Mouse (Mus musculus) intestine, embryonic 16.5 days (tissue): ENCODE results near the gene Rasgrp4. TPM values are rescaled to one million over a fixed set of nuclear protein-coding genes. Genes with fewer than 3 reads are reported as not detected.

Source experiments
- ATAC-seq: fragments of 200-750 bp; cut with Nextera tagmentation; 2 replicates; pipeline ENCODE4 v1.8.0; 2017; ENCODE audit warnings: moderate TSS enrichment, moderate library complexity
- H3K27ac ChIP-seq: fragments of 300-500 bp; sonication (generic); 2 replicates; pipeline ENCODE4 v1.5.1; 2014; ENCODE audit warnings: mild to moderate bottlenecking, low read length
- H3K27me3 ChIP-seq: fragments of 300-500 bp; sonication (generic); replicated peaks from 2 replicates; pipeline ENCODE4 v1.6.1; 2014; ENCODE audit warnings: low read length, control low read depth, mixed read lengths; ENCODE audit not compliant: control insufficient read depth, insufficient read depth
- H3K36me3 ChIP-seq: fragments of 300-500 bp; sonication (generic); 2 replicates; pipeline ENCODE4 v1.6.1; 2014; ENCODE audit warnings: low read length, control low read depth; ENCODE audit not compliant: control insufficient read depth, insufficient read depth
- H3K4me1 ChIP-seq: fragments of 300-500 bp; sonication (generic); 2 replicates; pipeline ENCODE4 v1.6.1; 2014; ENCODE audit warnings: low read length, control low read depth, mixed read lengths; ENCODE audit not compliant: control insufficient read depth, insufficient read depth
- H3K4me2 ChIP-seq: fragments of 300-500 bp; sonication (generic); 2 replicates; pipeline ENCODE4 v1.6.1; 2014; ENCODE audit warnings: low read depth, low read length, control low read depth
- H3K4me3 ChIP-seq: fragments of 300-500 bp; sonication (generic); 2 replicates; pipeline ENCODE4 v1.5.1; 2014; ENCODE audit warnings: mild to moderate bottlenecking, low read length
- H3K9ac ChIP-seq: fragments of 300-500 bp; sonication (generic); 2 replicates; pipeline ENCODE4 v1.6.1; 2014; ENCODE audit warnings: low read depth, low read length
- H3K9me3 ChIP-seq: fragments of 300-500 bp; sonication (generic); 2 replicates; pipeline ENCODE4 v1.6.1; 2016; ENCODE audit warnings: low read length, control low read depth; ENCODE audit not compliant: control insufficient read depth
- WGBS: fragments of 180-500 bp; shearing (Covaris S2); extraction: QIAGEN DNeasy Blood & Tissue Kit; methylation state at CpG from one replicate; pipeline ENCODE4 v1.1.7; 2014; 5-methylcytosine and 5-hydroxymethylcytosine counted together
- polyA plus RNA-seq: library from polyadenylated mRNA; unstranded; fragments of >200 nt; fragmentation: Nextera tagmentation; extraction: Ambion mirVana; gene quantifications from 2 replicates; pipeline ENCODE4 v1.2.1, GENCODE M21; 2015

The Rasgrp4 gene
- 0.43 and 0.59 TPM in 2 replicates for polyA plus RNA-seq

DNA sequence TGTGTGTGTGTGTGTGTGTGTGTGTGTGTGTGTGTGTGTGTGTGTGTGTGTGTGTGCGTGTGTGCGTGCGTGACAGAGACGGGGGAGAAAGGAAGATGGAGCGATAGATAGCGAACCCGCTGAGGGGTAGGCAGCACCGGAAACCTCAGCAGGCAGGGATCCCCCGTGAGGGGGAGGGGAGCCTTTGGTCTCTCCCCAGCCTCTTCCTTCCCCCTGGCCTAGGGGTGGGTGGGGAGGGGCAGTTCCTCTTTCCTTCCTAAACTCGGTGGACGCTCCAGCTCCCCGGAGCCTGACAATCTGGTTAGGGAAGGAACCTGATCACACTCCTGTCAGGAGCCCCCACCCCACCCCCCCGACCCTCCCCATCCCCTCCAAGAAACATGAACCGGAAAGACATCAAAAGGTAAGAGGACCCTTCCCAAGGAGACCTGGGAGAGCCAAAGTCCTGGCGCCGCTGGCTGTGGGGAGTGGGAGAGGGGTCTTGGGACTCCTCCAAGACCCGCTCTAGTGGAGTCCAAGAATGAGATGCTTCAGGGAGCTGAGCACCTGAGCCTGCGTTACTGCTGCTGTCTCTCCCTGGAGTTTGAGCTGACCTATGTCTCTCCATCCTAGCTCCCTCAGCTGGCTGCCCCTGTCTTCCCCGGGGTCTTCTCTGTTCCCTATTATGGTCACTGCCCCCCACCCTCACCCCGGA, at the start of gene Rasgrp4:
Rasgrp4 (plus strand) TSS at position 159 of the 694 bp plus-strand sequence.
- H3K4me3 ChIP-seq, result peak within 1 kb of the TSS; percentile 26
- H3K9ac ChIP-seq, result peak within 1 kb of the TSS; percentile 48
- H3K36me3 ChIP-seq, result no peaks in the 10 kb centered on the region
- 0 out of 2 replicates have a peak, but pooled peaks have one; percentile 46 for ATAC-seq
- no peaks in the 10 kb centered on the region for H3K27me3 ChIP-seq
- peaks cover 3% of the 10 kb centered on the region for H3K4me1 ChIP-seq
- peak within 1 kb of the TSS; percentile 48 for H3K4me2 ChIP-seq
- no peak within 1 kb of the TSS for H3K27ac ChIP-seq
- H3K9me3 ChIP-seq, result no peaks in the 10 kb centered on the region
- WGBS, result 3% methylated on average over 16 of the region's 20 CpGs

- no peaks in the 10 kb centered on the region for H3K36me3 ChIP-seq
- ATAC-seq, result no peak
- H3K27ac ChIP-seq, result no peak overlapping the region
- no peaks in the 10 kb centered on the region for H3K4me1 ChIP-seq
- no peaks in the 10 kb centered on the region for H3K9me3 ChIP-seq
- no peak overlapping the region for H3K4me3 ChIP-seq
- no peak overlapping the region for H3K4me2 ChIP-seq
- H3K9ac ChIP-seq, result no peak overlapping the region
- no peaks in the 10 kb centered on the region for H3K27me3 ChIP-seq
- 86% methylated on average over 30 of the region's 30 CpGs for WGBS
These were observed 48.7 kb upstream of the Rasgrp4 start for GRCm38 (mm10) chr7:29085981-29086380.

DNA sequence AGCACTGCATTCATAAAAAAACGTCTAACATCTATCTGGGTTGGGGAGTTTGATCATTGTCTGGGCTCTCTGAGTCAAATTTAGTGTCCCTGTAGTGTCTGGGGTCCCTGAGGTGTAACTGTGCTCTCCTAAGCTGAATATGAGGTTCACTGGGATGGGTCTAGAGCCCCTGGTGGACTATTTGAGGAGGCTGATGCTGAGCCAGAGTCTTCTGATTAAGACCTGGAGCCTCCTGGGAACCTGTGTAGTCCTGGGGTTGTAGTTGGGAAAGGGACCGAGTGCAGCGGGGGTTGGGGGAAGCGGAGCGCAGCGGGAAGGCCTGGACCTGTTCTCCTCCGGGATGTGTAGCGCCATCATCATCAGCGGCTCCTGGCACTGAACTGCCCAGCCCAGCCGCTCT, 47.7 kb upstream of the Rasgrp4 start:
- H3K9ac ChIP-seq, result no peak overlapping the region
- H3K4me1 ChIP-seq, result no peaks in the 10 kb centered on the region

DNA sequence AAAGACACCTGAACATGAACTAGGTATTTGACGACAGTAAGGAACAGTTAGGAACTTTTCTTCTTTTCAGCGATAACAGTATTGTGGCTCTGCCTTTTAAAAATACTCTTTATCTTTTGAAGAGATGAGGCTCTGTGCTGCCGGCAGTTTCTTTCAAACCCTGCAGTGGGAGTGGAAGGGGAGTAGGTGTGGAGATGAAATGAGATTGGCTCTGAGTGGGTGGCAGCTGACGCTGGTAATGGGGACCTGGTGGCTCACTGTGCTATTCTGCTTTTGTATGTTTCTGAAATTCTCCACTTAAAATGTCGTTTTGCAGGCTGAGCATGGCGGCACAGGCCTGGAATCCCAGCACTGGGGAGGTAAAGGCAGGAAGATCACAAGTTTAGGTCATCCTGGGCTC, 45.8 kb upstream of the Rasgrp4 start:
- H3K36me3 ChIP-seq, result no peaks in the 10 kb centered on the region
- H3K9me3 ChIP-seq, result no peaks in the 10 kb centered on the region
- ATAC-seq, result no peak
- H3K27ac ChIP-seq, result no peak overlapping the region
- H3K4me2 ChIP-seq, result no peak overlapping the region
- no peaks in the 10 kb centered on the region for H3K27me3 ChIP-seq
- H3K4me1 ChIP-seq, result no peaks in the 10 kb centered on the region
- no peak overlapping the region for H3K4me3 ChIP-seq
- 73% methylated on average over 6 of the region's 6 CpGs for WGBS
- no peak overlapping the region for H3K9ac ChIP-seq

More for the DNA sequence above, 47.7 kb upstream of the Rasgrp4 start:
- H3K9me3 ChIP-seq, result no peaks in the 10 kb centered on the region
- no peak overlapping the region for H3K4me2 ChIP-seq
- no peaks in the 10 kb centered on the region for H3K36me3 ChIP-seq
- H3K27ac ChIP-seq, result no peak overlapping the region
- no peaks in the 10 kb centered on the region for H3K27me3 ChIP-seq
- ATAC-seq, result no peak
- H3K4me3 ChIP-seq, result no peak overlapping the region
- 87% methylated on average over 10 of the region's 10 CpGs for WGBS

DNA sequence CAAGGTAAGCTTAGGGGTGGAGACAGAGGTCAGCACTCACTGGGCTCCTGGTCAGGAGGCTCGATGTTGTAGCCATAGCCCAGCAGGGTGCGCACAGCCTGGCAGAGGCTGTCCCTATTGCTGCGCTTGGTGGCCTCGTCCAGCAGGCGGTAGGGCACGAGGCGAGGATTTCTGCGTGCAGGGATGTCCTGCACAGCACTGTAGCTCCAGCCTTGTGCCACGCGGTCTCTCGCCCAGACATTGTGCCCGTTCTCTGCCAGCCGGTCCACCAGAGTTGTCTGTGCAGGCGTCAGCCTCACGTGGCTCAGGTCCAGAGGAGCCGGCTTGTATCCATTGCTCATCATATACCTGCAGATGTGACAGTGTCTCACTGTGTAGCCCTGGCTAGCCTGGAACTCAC, 37.5 kb upstream of the Rasgrp4 start:
- no peaks in the 10 kb centered on the region for H3K4me1 ChIP-seq
- H3K27me3 ChIP-seq, result no peaks in the 10 kb centered on the region
- no peak for ATAC-seq
- H3K27ac ChIP-seq, result no peak overlapping the region
- WGBS, result 89% methylated on average over 16 of the region's 16 CpGs
- no peaks in the 10 kb centered on the region for H3K9me3 ChIP-seq
- H3K4me2 ChIP-seq, result no peak overlapping the region
- no peaks in the 10 kb centered on the region for H3K36me3 ChIP-seq
- H3K4me3 ChIP-seq, result no peak overlapping the region
- H3K9ac ChIP-seq, result no peak overlapping the region

- Histone ChIP-seq H3K27ac (peak overlapping the region; percentile 24; the same call in 1 of the 2 replicates), H3K27me3 (no peaks in the 10 kb centered on the region), H3K4me3 (no peak overlapping the region), H3K4me1 (no peaks in the 10 kb centered on the region), H3K9ac (no peak overlapping the region), H3K36me3 (no peaks in the 10 kb centered on the region), H3K9me3 (no peaks in the 10 kb centered on the region), H3K4me2 (no peak overlapping the region)
- peak; percentile 73 for ATAC-seq
- WGBS, result 78% methylated on average over 12 of the region's 12 CpGs
These were observed 33.2 kb upstream of the Rasgrp4 start for GRCm38 (mm10) chr7:29101286-29102017.

GRCm38 (mm10) chr7:29108992-29109955, 25.4 kb upstream of the Rasgrp4 start:
- H3K4me2 ChIP-seq, result peak overlapping the region; percentile 54
- ATAC-seq, result peak; percentile 71
- peak overlapping the region; percentile 55 for H3K9ac ChIP-seq
- no peaks in the 10 kb centered on the region for H3K9me3 ChIP-seq
- H3K4me3 ChIP-seq, result peak overlapping the region; percentile 27
- WGBS, result 24% methylated on average over 38 of the region's 38 CpGs
- H3K4me1 ChIP-seq, result peaks cover 4% of the 10 kb centered on the region
- H3K36me3 ChIP-seq, result no peaks in the 10 kb centered on the region
- H3K27ac ChIP-seq, result no peak overlapping the region
- H3K27me3 ChIP-seq, result no peaks in the 10 kb centered on the region

- 20% methylated on average over 18 of the region's 18 CpGs for WGBS
- H3K4me2 ChIP-seq, result no peak overlapping the region
- no peaks in the 10 kb centered on the region for H3K27me3 ChIP-seq
- H3K4me1 ChIP-seq, result no peaks in the 10 kb centered on the region; the same call in 1 of the 2 replicates
- H3K4me3 ChIP-seq, result no peak overlapping the region
- H3K9me3 ChIP-seq, result no peaks in the 10 kb centered on the region
- ATAC-seq, result no peak
- no peak overlapping the region for H3K9ac ChIP-seq
- H3K27ac ChIP-seq, result no peak overlapping the region
- no peaks in the 10 kb centered on the region for H3K36me3 ChIP-seq
These were observed 16.4 kb upstream of the Rasgrp4 start for GRCm38 (mm10) chr7:29118142-29118851.
